Mouse (Mus musculus) mouse embryonic stem cell (cell line): ENCODE results near the gene Ralgapa2.

Experiments
- in situ Hi-C, 2 experiments: fragments of 300-500 bp; cut with MboI; formaldehyde crosslinking; loops; 1 replicate in 1 of 2; 3 replicates in 1 of 2; pipeline ENCODE4 v1.14.3; 2019 to 2020; ENCODE audit warnings: low sequenced_read_pairs in 2 of 2, low pct_unique_long_range_greater_than_20kb in 1 of 2, mixed read lengths in 1 of 2; ENCODE audit not compliant: unreplicated experiment in 1 of 2

Ralgapa2 gene

GRCm38 (mm10) chr2:146502578-146503311, 9.4 kb downstream of the Ralgapa2 start:
- in situ Hi-C loops: no loop called here

GRCm38 (mm10) chr2:146500067-146500466, 12.1 kb downstream of the Ralgapa2 start:
- in situ Hi-C loops: no loop called here

- in situ Hi-C loops: no loop called here
Measured at GRCm38 (mm10) chr2:146499111-146499510, 13.0 kb downstream of the Ralgapa2 start.

GRCm38 (mm10) chr2:146498298-146498697, 13.8 kb downstream of the Ralgapa2 start:
- in situ Hi-C loops: no loop called here

- in situ Hi-C loops: no loop called here
Measured at GRCm38 (mm10) chr2:146496995-146497394, 15.1 kb downstream of the Ralgapa2 start.

GRCm38 (mm10) chr2:146495781-146496180, 16.4 kb downstream of the Ralgapa2 start:
- in situ Hi-C loops: no loop called here

- in situ Hi-C loops: no loop called here
Measured at GRCm38 (mm10) chr2:146493354-146493946, 18.7 kb downstream of the Ralgapa2 start.

GRCm38 (mm10) chr2:146491830-146492610, 20.1 kb downstream of the Ralgapa2 start:
- in situ Hi-C loops: no loop called here

GRCm38 (mm10) chr2:146490926-146491325, 21.2 kb downstream of the Ralgapa2 start:
- in situ Hi-C loops: no loop called here

- in situ Hi-C loops: no loop called here
Measured at GRCm38 (mm10) chr2:146488291-146488690, 23.9 kb downstream of the Ralgapa2 start.

- in situ Hi-C loops: no loop called here
Measured at GRCm38 (mm10) chr2:146482859-146483258, 29.3 kb downstream of the Ralgapa2 start.

GRCm38 (mm10) chr2:146477491-146477890, 34.7 kb downstream of the Ralgapa2 start:
- in situ Hi-C loops: loop anchor here in 1 of 2 experiments (10.0 kb wide), 1 partner anchor 137 kb away; no protein-coding TSS in a partner anchor

GRCm38 (mm10) chr2:146476428-146476972, 35.6 kb downstream of the Ralgapa2 start:
- in situ Hi-C loops: loop anchor here in 1 of 2 experiments (10.0 kb wide), 1 partner anchor 138 kb away; no protein-coding TSS in a partner anchor

GRCm38 (mm10) chr2:146476001-146476400, 36.1 kb downstream of the Ralgapa2 start:
- in situ Hi-C loops: loop anchor here in 1 of 2 experiments (10.0 kb wide), 1 partner anchor 139 kb away; no protein-coding TSS in a partner anchor

- in situ Hi-C loops: loop anchor here (5.0 to 10.0 kb wide), 2 partner anchors 141 to 144 kb away; no protein-coding TSS in a partner anchor
Measured at GRCm38 (mm10) chr2:146470947-146471346, 41.2 kb downstream of the Ralgapa2 start.

- in situ Hi-C loops: loop anchor here (5.0 to 10.0 kb wide), 2 partner anchors 142 to 145 kb away; no protein-coding TSS in a partner anchor
Measured at GRCm38 (mm10) chr2:146469707-146470420, 42.3 kb downstream of the Ralgapa2 start.

GRCm38 (mm10) chr2:146468898-146469297, 43.2 kb downstream of the Ralgapa2 start:
- in situ Hi-C loops: no loop called here

GRCm38 (mm10) chr2:146468016-146468415, 44.1 kb downstream of the Ralgapa2 start:
- in situ Hi-C loops: no loop called here
